Mouse (Mus musculus): ENCODE measurements around the gene Vamp9. TPM values are rescaled to one million over a fixed set of nuclear protein-coding genes. Genes with fewer than 3 reads are reported as not detected.
A peak's percentile ranks its signal among the peaks of the same experiment; 100 is the strongest.

The Vamp9 gene
- polyA plus RNA-seq, 1 experiment from 2014 or later, result 1.0 TPM

DNA sequence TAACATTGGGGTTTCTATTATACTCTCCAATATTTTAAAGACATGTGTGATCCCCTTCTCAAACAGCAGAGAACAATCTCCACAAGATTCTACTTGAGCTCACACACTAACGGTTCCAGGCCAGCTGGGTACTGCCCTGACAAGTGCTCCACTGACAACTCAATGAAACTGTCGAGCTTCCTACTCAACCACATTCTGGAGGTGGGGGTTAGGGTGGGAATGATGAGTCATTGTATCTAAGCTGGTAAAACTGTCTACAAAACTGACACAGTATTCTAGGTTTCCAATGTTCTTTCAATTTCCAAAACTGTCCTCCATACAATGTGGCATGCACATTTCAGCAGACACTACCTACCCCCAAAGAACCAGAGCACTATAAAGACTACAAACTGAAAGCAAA lies 67.9 kb downstream of the Vamp9 start:
- no peaks in the 10 kb centered on the region for H3K9me3 ChIP-seq (ENCODE audit: control insufficient read depth, low read length)
- H3K36me3 ChIP-seq (ENCODE audit: control insufficient read depth, insufficient read depth), result peaks cover 6% of the 10 kb centered on the region; the same call in 1 of the 2 replicates
- no peak overlapping the region for H3K27ac ChIP-seq (ENCODE audit: low read length)
- no peaks in the 10 kb centered on the region for H3K27me3 ChIP-seq (replicated peaks; ENCODE audit: control insufficient read depth, insufficient read depth, low read length)
- no peak for ATAC-seq
- H3K9ac ChIP-seq (replicated peaks; ENCODE audit: low read depth, low read length), result no peak overlapping the region
- no peak overlapping the region for H3K4me2 ChIP-seq (ENCODE audit: low read length)
- peaks cover 29% of the 10 kb centered on the region for H3K4me1 ChIP-seq (replicated peaks; ENCODE audit: control insufficient read depth, insufficient read depth, low read length)
- H3K4me3 ChIP-seq (replicated peaks; ENCODE audit: low read length), result no peak overlapping the region
- WGBS, result 17% methylated on average over 2 of the region's 2 CpGs

DNA sequence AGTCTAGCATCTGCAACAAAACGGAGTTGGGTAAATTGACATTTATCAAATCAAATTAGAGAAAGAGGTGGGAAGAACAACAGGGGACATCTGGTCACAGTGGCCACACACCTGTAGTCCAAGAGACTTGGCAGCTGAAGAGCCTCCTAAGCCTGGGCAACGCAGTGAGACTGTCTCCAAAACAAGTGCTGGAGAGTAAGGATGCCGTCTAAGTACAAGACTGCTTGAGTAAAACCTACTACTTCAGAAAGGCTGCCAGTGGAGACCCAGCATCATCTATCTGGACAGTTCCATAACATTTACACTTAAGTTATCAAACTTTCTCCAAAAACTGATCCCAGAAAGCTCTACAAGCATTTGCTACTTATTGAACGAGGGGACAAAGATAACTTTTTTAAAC lies 69.0 kb downstream of the Vamp9 start:
- no peaks in the 10 kb centered on the region for H3K9me3 ChIP-seq (ENCODE audit: control insufficient read depth, low read length)
- H3K36me3 ChIP-seq (ENCODE audit: control insufficient read depth, insufficient read depth), result peaks cover 4% of the 10 kb centered on the region; the same call in 1 of the 2 replicates
- no peak overlapping the region for H3K9ac ChIP-seq (replicated peaks; ENCODE audit: low read depth, low read length)
- H3K27me3 ChIP-seq (replicated peaks; ENCODE audit: control insufficient read depth, insufficient read depth, low read length), result no peaks in the 10 kb centered on the region
- no peak overlapping the region for H3K27ac ChIP-seq (ENCODE audit: low read length)
- WGBS, result 36% methylated on average over 4 of the region's 4 CpGs
- peaks cover 31% of the 10 kb centered on the region for H3K4me1 ChIP-seq (replicated peaks; ENCODE audit: control insufficient read depth, insufficient read depth, low read length)
- H3K4me3 ChIP-seq (replicated peaks; ENCODE audit: low read length), result no peak overlapping the region
- peak overlapping the region; percentile 35 for H3K4me2 ChIP-seq (ENCODE audit: low read length)
- no peak for ATAC-seq

DNA sequence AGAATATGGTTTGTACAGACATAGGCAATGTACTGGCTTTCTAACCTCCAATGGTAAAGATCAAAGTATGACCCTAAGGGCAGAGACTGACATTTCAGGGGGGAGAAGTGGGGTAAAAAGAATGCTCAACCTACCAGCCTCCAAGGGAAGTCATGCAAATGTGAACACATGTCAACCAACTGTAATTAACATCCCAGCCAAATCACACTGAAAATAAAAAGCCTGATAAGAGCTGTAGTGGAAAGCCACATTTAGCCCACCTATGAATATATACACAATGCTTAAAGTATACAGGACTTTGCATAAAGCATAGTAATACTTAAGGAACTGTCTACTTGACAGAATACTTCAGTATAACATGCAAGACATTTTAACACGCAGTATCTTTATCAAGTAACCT lies 69.7 kb downstream of the Vamp9 start:
- no peak overlapping the region for H3K27ac ChIP-seq (ENCODE audit: low read length)
- no peak overlapping the region for H3K9ac ChIP-seq (replicated peaks; ENCODE audit: low read depth, low read length)
- H3K4me2 ChIP-seq (ENCODE audit: low read length), result peak overlapping the region; percentile 56
- 72% methylated on average over 1 of the region's 1 CpGs for WGBS
- peak overlapping the region; percentile 30 for H3K4me3 ChIP-seq (replicated peaks; ENCODE audit: low read length)
- no peaks in the 10 kb centered on the region for H3K27me3 ChIP-seq (replicated peaks; ENCODE audit: control insufficient read depth, insufficient read depth, low read length)
- H3K4me1 ChIP-seq (replicated peaks; ENCODE audit: control insufficient read depth, insufficient read depth, low read length), result peaks cover 31% of the 10 kb centered on the region
- no peaks in the 10 kb centered on the region for H3K9me3 ChIP-seq (ENCODE audit: control insufficient read depth, low read length)
- peaks cover 2% of the 10 kb centered on the region; the same call in 1 of the 2 replicates for H3K36me3 ChIP-seq (ENCODE audit: control insufficient read depth, insufficient read depth)
- no peak for ATAC-seq

DNA sequence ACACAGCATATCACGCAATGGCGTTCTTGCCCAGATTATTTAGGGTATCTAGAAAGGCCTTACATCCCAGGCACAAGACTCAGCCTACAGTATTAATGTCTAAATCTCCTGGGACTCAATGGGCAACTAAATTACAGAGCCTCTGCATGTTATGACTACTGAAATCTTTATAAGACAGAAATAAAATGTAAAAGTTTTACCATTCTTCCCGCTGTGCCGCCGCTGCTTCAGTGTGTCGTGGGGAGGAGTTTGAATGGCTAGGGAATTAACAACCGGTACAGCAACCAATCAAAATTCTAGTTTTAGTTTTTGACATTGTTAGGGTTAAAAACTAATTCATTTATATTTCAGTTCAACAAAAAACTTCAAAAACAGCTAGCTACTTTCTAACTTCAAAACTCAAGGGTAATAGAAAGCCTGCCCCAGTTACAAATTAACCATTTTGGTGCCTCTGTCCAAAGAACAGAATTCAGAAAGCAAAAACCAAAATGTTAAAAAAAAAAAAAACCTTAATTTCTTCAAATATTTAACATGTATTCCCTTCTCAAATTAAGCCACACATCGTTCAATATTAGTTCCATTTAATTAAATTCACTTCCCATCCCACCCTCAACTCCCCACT lies 70.4 kb downstream of the Vamp9 start:
- Histone ChIP-seq H3K4me2 (ENCODE audit: low read length) (peak overlapping the region; percentile 78), H3K4me1 (replicated peaks; ENCODE audit: control insufficient read depth, insufficient read depth, low read length) (peaks cover 31% of the 10 kb centered on the region), H3K27ac (ENCODE audit: low read length) (no peak overlapping the region), H3K36me3 (ENCODE audit: control insufficient read depth, insufficient read depth) (no peaks in the 10 kb centered on the region), H3K27me3 (replicated peaks; ENCODE audit: control insufficient read depth, insufficient read depth, low read length) (no peaks in the 10 kb centered on the region), H3K4me3 (replicated peaks; ENCODE audit: low read length) (peak overlapping the region; percentile 69), H3K9me3 (ENCODE audit: control insufficient read depth, low read length) (no peaks in the 10 kb centered on the region), H3K9ac (replicated peaks; ENCODE audit: low read depth, low read length) (peak overlapping the region; percentile 15; the same call in 1 of the 2 replicates)
- 2% methylated on average over 8 of the region's 8 CpGs for WGBS
- ATAC-seq, result no peak

DNA sequence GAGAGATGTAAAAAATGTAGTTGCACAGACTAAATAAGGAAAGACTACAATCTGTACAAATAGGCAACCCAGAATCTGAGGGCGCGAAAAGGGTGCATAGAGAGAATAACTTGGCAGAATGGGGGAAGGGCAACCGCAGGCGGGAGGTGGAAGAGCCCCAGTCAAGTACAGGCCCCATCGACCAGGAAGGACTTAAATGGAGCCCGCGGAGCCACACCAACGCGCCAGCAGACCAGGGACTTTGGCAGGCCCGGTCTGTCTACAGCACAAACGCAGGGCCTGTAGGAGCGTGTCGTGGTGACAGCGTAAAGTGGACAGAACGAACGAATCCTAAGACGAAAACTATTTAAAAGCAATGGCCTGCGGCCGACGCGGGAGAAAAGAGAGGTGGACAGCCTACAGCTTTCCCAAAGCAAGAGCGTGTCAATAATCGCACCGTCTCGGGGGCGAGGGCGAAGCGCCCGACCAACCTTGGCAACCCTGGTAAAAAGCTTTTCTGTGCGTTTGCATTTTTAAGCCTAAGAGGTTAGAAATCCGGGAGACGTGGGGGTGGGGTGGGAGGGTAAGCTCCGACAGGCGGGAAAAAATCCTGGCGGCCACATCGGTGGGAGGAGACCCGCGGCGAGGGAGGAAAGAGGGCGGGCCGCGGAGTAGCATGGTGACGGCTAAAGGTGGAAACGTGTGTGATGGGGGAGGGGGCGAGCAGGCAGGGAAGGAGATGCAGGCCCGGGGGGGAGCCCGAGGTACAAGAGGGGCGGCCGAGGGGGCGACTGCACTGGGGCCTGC lies 71.7 kb downstream of the Vamp9 start:
- peak overlapping the region; percentile 99 for H3K27ac ChIP-seq (ENCODE audit: low read length)
- H3K4me1 ChIP-seq (replicated peaks; ENCODE audit: control insufficient read depth, insufficient read depth, low read length), result peaks cover 30% of the 10 kb centered on the region
- no peaks in the 10 kb centered on the region for H3K9me3 ChIP-seq (ENCODE audit: control insufficient read depth, low read length)
- H3K4me3 ChIP-seq (replicated peaks; ENCODE audit: low read length), result peak overlapping the region; percentile 69
- H3K4me2 ChIP-seq (ENCODE audit: low read length), result peak overlapping the region; percentile 78
- under 1% methylated on average over 43 of the region's 50 CpGs for WGBS
- H3K36me3 ChIP-seq (ENCODE audit: control insufficient read depth, insufficient read depth), result no peaks in the 10 kb centered on the region
- ATAC-seq, result peak; percentile 43
- H3K27me3 ChIP-seq (replicated peaks; ENCODE audit: control insufficient read depth, insufficient read depth, low read length), result no peaks in the 10 kb centered on the region
- peak overlapping the region; percentile 96 for H3K9ac ChIP-seq (replicated peaks; ENCODE audit: low read depth, low read length)

DNA sequence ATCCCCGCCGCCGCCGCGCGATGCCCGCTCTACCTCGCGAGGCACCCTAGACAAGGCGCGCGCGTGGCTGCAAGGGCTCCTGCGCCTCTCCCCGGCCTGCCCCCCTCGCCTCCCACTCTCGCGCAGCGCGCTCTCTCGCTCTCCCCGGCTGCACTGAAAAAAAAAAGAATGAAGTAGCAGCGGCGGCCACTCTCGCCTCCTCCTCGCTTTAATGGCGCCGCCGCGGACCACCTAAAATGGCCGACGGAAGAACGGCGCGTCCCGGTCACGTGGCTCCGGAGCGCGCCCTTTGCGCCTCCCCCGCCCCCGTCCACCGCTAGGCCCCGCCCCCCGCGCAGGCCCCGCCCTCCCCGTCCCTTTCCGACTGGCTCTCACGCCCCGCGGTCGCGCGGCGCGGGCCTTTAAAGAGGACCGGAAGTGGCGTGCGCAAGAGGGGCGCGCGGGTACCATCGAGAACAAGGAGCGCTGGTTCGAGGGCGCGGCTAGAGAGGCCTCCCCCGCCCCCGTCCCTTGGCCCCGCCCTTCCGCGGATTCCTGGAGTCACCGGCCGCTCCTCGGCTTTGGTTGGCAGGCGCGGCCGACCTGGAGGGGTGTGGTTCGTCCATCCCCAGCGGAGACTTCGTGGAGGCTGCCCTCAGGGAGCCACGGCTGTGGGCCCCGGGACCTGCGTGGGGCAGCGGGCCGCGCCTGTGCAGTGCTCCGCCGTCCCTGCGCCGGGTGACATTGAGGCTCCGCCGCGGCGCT lies 72.8 kb downstream of the Vamp9 start, which contains the start of the genes Hnrnpd and 4930524J08Rik:
Hnrnpd (minus strand) TSS at position 240 of the 744 bp plus-strand sequence.
4930524J08Rik (plus strand) TSS at position 363 of the 744 bp plus-strand sequence.
- peak; percentile 97 for ATAC-seq
- H3K9me3 ChIP-seq (ENCODE audit: control insufficient read depth, low read length), result no peaks in the 10 kb centered on the region
- H3K4me3 ChIP-seq (replicated peaks; ENCODE audit: low read length), result peak within 1 kb of the TSS; percentile 69
- under 1% methylated on average over 79 of the region's 97 CpGs for WGBS
- H3K4me1 ChIP-seq (replicated peaks; ENCODE audit: control insufficient read depth, insufficient read depth, low read length), result peaks cover 24% of the 10 kb centered on the region
- H3K36me3 ChIP-seq (ENCODE audit: control insufficient read depth, insufficient read depth), result no peaks in the 10 kb centered on the region
- H3K9ac ChIP-seq (replicated peaks; ENCODE audit: low read depth, low read length), result peak within 1 kb of the TSS; percentile 96
- H3K27me3 ChIP-seq (replicated peaks; ENCODE audit: control insufficient read depth, insufficient read depth, low read length), result no peaks in the 10 kb centered on the region
- H3K27ac ChIP-seq (ENCODE audit: low read length), result peak within 1 kb of the TSS; percentile 99
- H3K4me2 ChIP-seq (ENCODE audit: low read length), result peak within 1 kb of the TSS; percentile 78

DNA sequence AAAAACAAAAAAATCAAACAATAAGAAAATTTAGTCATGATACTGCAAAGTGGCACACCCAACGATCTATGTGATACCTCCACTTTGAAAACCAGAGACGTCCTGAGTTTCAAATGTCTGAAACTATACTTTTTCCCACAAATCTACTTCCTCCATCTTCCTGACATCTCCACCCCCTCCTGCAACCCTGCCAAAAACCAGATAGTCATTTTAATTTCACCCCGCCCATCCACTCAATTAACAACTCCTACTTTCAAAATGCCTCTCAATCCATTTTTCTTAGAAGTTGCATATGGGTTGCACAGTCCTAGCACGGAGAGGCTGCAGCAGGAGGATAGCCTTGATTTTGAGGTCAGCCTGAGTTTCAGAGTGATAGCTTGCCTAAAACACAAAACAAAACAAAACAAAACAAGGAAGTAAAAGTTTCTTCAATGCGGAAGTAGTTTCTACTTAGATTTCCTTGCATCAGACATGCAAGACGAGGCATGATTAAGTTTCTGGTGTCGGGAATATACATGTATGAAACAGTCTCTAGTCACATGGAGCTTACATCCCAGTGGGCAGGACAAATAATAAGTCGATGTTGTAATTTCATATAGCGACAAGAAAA lies 77.5 kb downstream of the Vamp9 start:
- no peak overlapping the region for H3K4me2 ChIP-seq (ENCODE audit: low read length)
- WGBS, result 93% methylated on average over 9 of the region's 9 CpGs
- H3K9me3 ChIP-seq (ENCODE audit: control insufficient read depth, low read length), result no peaks in the 10 kb centered on the region
- H3K27ac ChIP-seq (ENCODE audit: low read length), result no peak overlapping the region
- H3K4me3 ChIP-seq (replicated peaks; ENCODE audit: low read length), result no peak overlapping the region
- no peak for ATAC-seq
- H3K27me3 ChIP-seq (replicated peaks; ENCODE audit: control insufficient read depth, insufficient read depth, low read length), result no peaks in the 10 kb centered on the region
- no peaks in the 10 kb centered on the region for H3K36me3 ChIP-seq (ENCODE audit: control insufficient read depth, insufficient read depth)
- H3K9ac ChIP-seq (replicated peaks; ENCODE audit: low read depth, low read length), result no peak overlapping the region
- peaks cover 4% of the 10 kb centered on the region for H3K4me1 ChIP-seq (replicated peaks; ENCODE audit: control insufficient read depth, insufficient read depth, low read length)

DNA sequence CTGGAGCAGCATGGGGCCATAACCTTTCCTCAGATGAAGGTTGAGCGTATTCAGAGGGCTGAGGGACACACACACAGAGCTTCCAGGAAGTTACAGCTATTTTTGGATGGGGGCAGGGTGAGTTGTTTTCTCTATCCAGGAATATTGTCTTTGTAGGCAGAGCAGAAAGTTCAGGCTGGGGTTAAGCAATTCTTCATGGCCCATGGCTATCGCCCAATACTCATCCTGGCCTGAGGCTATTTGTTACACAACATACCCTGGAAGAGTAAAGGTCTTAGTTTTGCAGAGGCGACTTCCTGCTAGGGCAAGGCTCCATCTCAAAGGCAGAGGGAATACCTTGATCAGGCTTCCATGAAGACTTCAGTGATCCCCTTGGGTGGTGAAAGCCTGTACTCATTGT lies 88.1 kb downstream of the Vamp9 start:
- Histone ChIP-seq H3K4me3 (replicated peaks; ENCODE audit: low read length) (no peak overlapping the region), H3K27me3 (replicated peaks; ENCODE audit: control insufficient read depth, insufficient read depth, low read length) (no peaks in the 10 kb centered on the region), H3K4me1 (replicated peaks; ENCODE audit: control insufficient read depth, insufficient read depth, low read length) (no peaks in the 10 kb centered on the region), H3K9ac (replicated peaks; ENCODE audit: low read depth, low read length) (no peak overlapping the region), H3K4me2 (ENCODE audit: low read length) (no peak overlapping the region), H3K9me3 (ENCODE audit: control insufficient read depth, low read length) (no peaks in the 10 kb centered on the region), H3K36me3 (ENCODE audit: control insufficient read depth, insufficient read depth) (no peaks in the 10 kb centered on the region), H3K27ac (ENCODE audit: low read length) (no peak overlapping the region)
- WGBS, result 89% methylated on average over 3 of the region's 3 CpGs
- ATAC-seq, result no peak

DNA sequence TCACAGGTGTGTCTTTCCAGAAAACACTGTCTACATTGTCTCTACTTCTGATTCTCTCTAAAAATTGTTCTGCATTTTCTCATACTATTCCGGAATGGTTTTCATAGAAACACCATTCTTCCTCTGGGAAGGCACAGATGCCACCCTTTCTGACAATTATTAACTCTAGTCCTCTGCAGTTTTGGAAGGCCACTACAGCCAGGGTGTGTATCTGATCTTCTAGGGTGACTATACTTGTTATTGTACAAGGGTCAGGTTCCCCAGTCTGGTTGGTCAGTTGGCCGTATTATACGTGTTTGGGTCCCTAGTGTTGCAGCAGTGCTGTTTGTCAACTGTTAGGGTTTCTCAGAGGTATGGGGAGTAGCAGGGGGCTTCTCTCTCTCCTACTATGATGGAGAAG lies 88.6 kb downstream of the Vamp9 start:
- 94% methylated on average over 3 of the region's 3 CpGs for WGBS

More for the DNA sequence above, 88.6 kb downstream of the Vamp9 start:
- H3K36me3 ChIP-seq (ENCODE audit: control insufficient read depth, insufficient read depth), result no peaks in the 10 kb centered on the region
- no peak overlapping the region for H3K9ac ChIP-seq (replicated peaks; ENCODE audit: low read depth, low read length)
- H3K4me3 ChIP-seq (replicated peaks; ENCODE audit: low read length), result no peak overlapping the region
- no peaks in the 10 kb centered on the region for H3K4me1 ChIP-seq (replicated peaks; ENCODE audit: control insufficient read depth, insufficient read depth, low read length)
- no peak for ATAC-seq
- no peak overlapping the region for H3K4me2 ChIP-seq (ENCODE audit: low read length)
- H3K9me3 ChIP-seq (ENCODE audit: control insufficient read depth, low read length), result no peaks in the 10 kb centered on the region
- no peak overlapping the region for H3K27ac ChIP-seq (ENCODE audit: low read length)
- H3K27me3 ChIP-seq (replicated peaks; ENCODE audit: control insufficient read depth, insufficient read depth, low read length), result no peaks in the 10 kb centered on the region
